Mouse (Mus musculus) ES-Bruce4 (cell line): Measurements from ENCODE around the gene Hif1an.

Source experiments
- CTCF ChIP-seq: IDR thresholded peaks from one replicate; pipeline ENCODE4 v1.8.1; 2011; ENCODE audit warnings: low read depth, low read length
- EP300 ChIP-seq: IDR thresholded peaks from 2 replicates; pipeline ENCODE4 v1.6.1; 2011; ENCODE audit warnings: low read depth, low read length; ENCODE audit not compliant: insufficient read depth

- TF ChIP-seq EP300 (no peak), CTCF (peak; percentile 87)
Measured at GRCm38 (mm10) chr19:44562652-44563206, at the start of gene Hif1an.
